Mouse (Mus musculus): ENCODE data around the gene Sf3b5.
"Not testable (repeated sequence)": the region's sequence is repeated elsewhere in the genome, so short reads cannot be mapped to it uniquely, and the experiment has no call there.

Gene Sf3b5

DNA sequence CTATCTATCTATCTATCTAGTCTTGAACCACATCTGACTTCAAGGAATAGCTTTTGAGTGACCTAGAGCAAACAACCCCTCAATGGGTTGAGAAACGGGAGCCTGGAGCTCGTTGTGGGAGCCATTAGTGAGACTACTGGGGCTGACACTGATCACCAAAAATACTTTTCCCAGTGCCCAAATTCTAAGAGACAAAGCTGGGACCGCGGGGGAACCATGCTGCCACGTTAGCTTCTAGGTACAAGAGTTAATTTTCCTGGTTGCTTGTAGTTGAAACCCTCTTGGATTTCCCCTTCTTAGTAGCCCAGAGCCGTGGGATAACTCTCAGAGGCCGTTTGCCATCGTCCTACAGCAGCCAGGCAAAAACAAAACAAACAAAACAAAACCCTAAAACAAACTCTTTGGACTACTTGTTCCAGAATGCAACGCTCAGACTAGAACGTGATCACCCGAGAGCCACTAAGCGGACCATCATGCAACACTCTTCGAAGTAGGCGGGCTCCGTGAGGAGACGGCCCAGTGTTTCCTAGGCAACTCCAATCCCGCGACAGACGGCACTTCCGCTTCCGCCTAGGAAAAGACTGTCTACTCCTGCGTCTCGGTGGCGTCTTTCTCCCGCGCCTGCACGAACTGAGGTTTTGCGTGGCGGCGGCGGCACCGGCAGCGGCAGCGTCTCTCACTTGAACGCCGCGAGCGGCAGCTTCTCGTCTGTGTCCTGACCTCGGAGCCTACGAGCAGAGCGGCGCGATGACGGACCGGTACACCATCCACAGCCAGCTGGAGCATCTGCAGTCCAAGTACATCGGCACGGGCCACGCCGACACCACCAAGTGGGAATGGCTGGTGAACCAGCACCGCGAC lies 3.0 kb downstream of the Sf3b5 start:
- peak; percentile 91 for DNase-seq (ENCODE audit: extremely low spot score)

DNA sequence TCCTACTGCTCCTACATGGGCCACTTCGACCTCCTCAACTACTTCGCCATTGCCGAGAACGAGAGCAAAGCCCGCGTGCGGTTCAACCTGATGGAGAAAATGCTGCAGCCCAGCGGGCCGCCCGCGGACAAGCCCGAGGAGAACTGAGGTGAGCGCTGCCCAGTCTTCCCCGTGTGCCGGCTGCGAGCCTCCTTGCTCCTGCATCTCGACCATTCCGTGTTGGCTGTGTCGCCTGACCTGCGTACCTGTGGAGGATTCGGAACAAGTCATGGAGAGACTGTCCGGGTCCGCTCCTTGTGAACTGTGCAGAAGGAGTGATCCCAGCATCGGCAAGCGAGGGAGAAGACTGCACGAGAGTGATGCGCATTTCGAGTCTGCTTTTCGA lies 3.6 kb downstream of the Sf3b5 start:
- no peak for DNase-seq (ENCODE audit: extremely low spot score)

DNA sequence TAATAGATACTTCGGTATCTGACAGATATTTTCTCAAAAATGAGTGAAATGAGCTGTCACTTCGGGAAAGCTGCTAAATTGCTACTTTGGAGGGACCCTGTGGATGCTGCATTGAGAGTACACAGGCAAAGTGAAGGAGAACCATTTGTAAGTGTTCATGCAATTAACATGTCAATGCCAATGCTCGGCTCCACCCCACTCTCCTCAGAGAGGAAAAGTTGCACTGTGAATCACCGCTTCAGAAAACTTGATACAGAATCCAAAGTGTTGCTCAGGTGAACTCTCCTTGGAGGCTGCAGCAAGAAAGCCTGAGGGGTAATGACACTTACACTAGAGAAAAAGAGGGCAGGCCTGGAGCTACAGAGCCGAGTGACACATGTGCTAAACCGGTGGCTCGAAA lies 8.9 kb downstream of the Sf3b5 start:
- no peak for DNase-seq (ENCODE audit: extremely low spot score)

DNA sequence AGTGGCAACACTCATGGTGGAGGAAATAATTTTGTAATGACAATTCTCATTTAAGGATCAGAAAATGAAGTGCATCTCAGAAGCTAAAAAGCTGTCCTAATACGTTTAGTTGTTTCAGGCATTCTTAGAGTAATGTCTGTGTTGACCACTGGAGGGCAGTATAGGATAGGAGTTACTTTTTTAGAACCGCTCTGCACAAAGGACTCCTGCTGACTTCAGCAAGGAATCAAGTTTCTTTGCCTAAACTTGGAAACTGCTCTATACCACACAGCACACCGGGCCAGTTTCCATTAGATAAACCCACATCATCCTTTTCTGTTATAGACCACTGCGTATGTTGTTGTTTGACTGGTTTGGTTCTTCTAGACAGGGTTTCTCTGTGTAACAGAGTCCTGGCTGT lies 11.4 kb downstream of the Sf3b5 start:
- DNase-seq (ENCODE audit: extremely low spot score), result peak; percentile 75

DNA sequence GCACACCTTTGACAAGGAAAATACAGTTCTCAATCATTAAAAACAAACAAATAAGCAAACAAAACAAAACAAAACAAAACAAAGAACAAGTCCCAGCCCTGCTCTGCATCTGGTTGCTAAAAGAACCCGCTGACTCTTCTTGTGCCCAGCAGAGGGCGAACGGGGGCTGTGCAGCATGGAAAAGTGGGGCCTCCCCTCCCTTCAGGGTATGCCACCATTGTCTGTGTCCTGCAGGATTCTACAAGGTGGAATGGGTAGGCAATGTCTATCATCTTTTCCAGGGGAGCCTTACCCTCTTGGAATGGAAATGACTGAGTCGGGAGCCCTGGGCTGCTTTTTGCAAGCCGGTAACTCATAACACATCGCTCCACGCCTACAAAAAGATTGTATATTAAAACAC lies 13.4 kb downstream of the Sf3b5 start:
- DNase-seq (ENCODE audit: extremely low spot score), result peak; percentile 32

DNA sequence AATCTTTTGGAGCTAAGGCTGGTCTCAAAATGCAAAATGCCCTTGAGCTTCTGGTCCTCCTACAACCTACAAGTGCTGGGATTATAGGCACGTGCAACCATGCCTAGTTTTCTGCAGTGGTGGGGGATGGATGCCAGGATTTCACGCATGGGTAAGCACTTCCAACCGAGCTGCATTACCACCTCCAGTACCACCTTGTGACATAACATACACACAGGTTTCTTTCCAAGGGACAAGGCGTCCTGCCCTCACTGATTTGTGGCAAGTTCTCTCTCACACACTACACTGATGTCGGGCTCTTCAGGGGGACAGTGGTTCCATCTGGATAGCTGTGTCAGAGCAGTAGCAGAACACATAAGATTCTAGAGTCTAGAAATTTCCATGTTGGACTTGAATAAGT lies 13.9 kb downstream of the Sf3b5 start:
- no peak for DNase-seq (ENCODE audit: extremely low spot score)

DNA sequence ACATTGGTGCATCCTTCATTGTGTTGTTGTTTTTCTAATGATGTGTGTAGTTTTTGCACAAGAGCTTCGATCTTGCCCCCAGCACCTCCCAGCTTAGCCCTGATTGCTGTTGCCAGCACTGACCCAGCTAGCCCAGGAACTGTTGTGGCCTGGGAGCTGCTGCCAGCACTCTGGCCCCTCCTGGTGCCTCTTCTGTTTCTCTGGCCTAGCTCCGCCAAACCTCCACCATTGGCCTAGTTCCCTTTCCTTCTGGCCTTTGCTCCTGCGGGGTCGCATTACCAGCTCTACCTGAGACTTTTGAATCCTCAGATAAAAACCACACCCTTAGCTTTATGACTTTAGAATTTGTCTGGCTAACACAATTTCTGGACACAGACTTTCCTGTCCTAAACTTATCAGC lies 17.0 kb downstream of the Sf3b5 start:
- DNase-seq (ENCODE audit: extremely low spot score), result no peak

DNA sequence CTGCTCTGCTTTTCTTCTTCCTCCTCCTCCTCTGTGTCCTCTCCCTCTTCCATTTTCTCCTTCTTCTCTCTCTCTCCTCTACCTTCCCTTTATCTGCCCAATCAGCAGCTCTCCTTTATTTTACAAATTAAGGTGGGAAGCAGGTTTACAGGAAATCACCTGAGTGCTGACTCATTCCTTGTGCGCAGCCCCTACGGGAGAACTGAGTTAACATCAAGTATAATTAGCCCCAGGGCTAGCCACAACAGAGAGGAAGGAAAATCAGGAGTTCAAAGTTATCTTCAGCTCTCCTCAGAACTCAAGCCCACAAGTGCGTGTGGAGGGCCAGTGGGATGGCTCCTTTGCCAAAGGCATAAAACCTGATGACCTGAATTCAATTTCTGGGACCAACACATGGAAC lies 18.8 kb downstream of the Sf3b5 start:
- not testable (repeated sequence) for DNase-seq (ENCODE audit: extremely low spot score)

DNA sequence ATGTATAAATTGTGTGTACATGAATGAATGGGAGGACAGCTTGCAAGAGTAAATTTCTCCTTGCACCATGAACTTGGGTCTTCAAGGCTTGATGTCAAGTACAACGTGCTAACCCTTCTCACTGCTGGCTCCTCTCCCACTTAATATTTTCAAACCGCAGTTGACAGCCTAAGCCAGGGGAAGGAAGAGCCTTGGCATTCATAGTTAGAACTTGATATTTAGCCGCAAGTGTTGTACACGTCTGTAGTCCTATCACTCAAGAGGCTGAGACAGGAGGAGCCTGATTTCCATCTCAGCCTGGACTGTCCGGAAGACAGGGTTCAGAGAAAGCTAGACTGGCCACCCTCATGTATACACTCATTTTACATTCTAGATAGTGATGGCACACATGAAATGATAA lies 22.6 kb downstream of the Sf3b5 start:
- no peak for DNase-seq (ENCODE audit: extremely low spot score)

DNA sequence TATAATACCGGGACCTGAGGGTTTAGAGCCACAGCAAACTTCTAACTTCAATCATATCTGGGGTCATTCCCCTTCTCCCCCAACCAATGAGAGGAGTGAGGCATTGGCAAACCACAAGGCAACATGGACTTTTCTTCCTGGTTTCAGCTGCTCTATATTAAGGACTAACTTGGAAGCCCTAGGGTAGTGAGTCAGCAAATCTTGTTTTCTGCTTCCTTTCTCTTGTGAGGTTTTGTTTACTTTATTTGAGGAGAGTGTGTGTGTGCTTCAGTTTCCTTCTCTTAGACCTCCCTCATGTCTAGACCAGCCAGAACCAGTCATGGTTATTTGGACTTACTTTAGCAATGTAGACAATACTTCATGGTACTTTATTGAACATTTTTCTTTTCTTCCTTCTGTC lies 23.1 kb downstream of the Sf3b5 start:
- DNase-seq (ENCODE audit: extremely low spot score), result no peak

DNA sequence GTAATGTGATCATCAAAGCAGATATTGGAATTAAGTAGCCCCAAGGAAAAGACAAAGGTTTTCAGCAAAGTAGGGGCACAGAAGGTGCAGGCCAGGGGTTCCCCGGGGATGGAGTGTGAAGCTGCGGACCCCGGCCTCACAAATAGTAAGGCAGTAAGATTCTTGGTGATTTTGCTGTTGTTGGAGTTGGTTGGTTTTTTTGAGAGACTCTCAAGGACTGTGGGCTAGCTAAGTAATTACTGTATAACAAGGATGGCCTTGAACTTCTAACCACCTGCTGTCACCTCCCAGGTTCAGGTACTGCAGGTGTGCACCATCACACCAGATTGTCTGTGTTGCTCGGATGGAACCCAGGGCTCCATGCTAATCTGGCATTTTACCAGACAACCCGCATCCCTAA lies 24.3 kb downstream of the Sf3b5 start:
- DNase-seq (ENCODE audit: extremely low spot score), result no peak

DNA sequence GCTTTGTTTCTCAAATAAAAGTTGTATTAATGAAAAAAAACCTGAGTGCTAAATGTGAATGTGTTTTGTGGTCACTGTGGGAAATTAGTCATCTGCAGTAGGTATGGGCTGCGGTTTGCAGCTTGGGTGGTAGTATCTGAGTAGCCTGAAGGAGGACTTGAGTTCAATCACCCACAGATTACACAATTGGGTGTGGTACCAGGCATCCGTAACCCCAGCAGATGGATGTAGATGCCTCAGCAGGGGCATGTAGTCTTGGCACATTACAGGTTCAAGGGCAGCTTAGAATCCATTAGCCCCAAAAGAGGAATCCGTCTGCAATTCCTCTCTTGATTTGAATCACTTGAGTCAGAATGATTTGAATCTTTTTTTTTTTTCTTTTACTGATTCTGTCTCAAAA lies 30.1 kb downstream of the Sf3b5 start:
- no peak for DNase-seq (ENCODE audit: extremely low spot score)

DNA sequence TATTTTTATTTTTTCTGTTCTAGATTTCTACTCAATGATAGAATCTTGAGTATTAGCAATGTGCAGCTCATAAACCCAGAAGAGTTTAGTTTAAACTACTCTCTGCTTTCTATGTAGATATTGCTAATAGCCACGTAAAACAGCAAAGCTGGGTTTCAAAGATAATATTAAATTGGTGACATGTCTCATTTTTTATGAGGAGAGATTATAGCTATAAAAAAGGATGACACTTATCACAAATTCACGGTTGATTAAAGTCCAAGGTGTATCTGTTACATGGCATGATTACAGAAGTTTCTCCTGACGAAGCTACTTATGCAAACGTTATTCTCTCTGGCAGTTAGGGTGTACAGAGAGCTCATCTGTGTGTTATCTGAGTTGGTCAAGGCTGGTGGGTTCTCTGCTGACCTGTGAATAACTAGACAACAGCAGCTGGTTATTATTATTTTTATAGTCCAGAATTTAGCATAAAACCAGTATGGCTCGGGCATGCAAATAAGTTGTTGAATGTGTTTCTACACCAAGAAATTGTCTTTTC lies 34.6 kb downstream of the Sf3b5 start:
- DNase-seq (ENCODE audit: extremely low spot score), result no peak

DNA sequence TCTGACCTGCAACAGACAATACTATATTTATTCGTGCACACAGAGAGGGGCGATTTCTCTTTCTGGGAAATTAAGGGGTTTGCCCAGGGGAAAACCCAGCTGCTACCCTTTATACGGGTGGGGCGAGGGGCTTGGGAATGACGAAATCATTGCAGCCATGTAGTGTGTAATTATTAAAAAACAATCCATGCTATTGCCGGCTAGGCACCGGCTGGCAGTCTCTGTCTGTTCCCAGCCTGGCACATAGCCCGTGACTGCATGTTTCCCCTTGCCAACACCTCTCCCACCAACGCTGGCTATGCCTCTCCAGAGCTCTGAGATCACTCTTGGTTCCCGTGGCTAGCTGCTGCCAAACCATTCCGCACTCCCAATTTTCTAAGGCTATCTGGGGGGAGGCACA lies 39.5 kb downstream of the Sf3b5 start:
- no peak for DNase-seq (ENCODE audit: extremely low spot score)

DNA sequence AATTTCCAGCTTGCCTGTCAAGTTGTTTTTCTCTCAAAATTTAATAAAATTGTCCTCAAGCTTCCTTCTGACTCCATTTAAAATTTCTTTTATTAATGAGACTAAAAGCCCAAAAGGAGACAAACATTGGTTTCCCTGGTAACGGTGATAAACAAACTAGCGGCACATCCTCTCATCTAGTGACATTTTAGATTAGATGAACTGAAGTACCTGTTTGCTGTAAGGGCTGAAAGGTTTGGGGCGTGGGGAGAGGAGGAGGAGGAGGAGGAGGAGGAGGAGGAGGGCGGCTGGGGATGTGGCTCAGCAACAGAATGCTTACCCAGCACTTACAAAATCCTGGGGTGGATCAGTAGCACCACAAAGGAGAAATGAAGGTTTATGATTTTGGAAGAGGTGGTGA lies 42.7 kb downstream of the Sf3b5 start:
- DNase-seq (ENCODE audit: extremely low spot score), result no peak

DNA sequence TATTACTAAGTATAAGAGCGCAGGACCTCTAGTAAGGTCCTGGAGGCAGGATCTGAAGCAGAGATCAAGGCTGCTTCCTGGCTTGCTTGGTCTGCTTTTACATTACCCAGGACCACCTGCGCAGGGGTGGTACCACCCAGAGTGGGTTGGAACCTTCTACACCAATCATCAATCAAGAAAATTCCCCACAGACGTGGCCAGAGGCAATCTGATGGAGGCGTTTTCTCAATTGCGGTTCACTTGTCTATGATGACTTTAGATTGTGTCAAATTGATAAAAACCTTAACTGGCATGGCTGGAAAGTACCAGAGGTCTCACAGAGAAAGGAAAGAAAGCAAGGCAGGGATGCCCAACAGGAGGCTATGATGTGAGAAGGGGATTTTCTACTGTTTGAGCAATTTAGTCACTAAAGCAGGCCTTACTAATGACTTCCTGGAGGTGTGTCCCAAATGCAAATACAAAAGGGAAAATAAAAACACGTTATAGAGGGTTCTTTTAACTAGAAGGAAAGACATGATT lies 51.8 kb downstream of the Sf3b5 start:
- no peak for DNase-seq (ENCODE audit: extremely low spot score)

Measured in embryo, embryonic 9.5 days (tissue).